Mouse (Mus musculus) kidney, embryonic 15.5 days (tissue): ENCODE measurements at regions not wholly inside any gene's neighbourhood (a gene's known extent, or its start where the extent isn't known, plus 50 kb on each side); places are given as distances from the start of the nearest gene placed in this dataset.

Source experiments
- ATAC-seq: fragments of 200-750 bp; cut with Nextera tagmentation; replicated peaks from 2 replicates; pipeline ENCODE4 v1.8.0; 2017; ENCODE audit warnings: moderate TSS enrichment; ENCODE audit not compliant: low FRiP score
- H3K27ac ChIP-seq: fragments of 300-500 bp; sonication (generic); 2 replicates; pipeline ENCODE4 v1.5.1; 2015; ENCODE audit warnings: mild to moderate bottlenecking, inconsistent platforms
- H3K27me3 ChIP-seq: fragments of 300-500 bp; sonication (generic); 2 replicates; pipeline ENCODE4 v1.6.1; 2015; ENCODE audit warnings: inconsistent platforms
- H3K36me3 ChIP-seq: fragments of 300-500 bp; sonication (generic); 2 replicates; pipeline ENCODE4 v1.6.1; 2015; ENCODE audit warnings: inconsistent platforms
- H3K4me1 ChIP-seq: fragments of 300-500 bp; sonication (generic); 2 replicates; pipeline ENCODE4 v1.6.1; 2015; ENCODE audit warnings: inconsistent platforms
- H3K4me2 ChIP-seq: fragments of 300-500 bp; sonication (generic); 2 replicates; pipeline ENCODE4 v1.6.1; 2015; ENCODE audit warnings: moderate library complexity, mild to moderate bottlenecking, inconsistent platforms
- H3K4me3 ChIP-seq: fragments of 300-500 bp; sonication (generic); replicated peaks from 2 replicates; pipeline ENCODE4 v1.5.1; 2015; ENCODE audit warnings: mild to moderate bottlenecking, inconsistent platforms
- H3K9ac ChIP-seq: fragments of 300-500 bp; sonication (generic); 2 replicates; pipeline ENCODE4 v1.6.1; 2015; ENCODE audit warnings: mild to moderate bottlenecking, inconsistent platforms
- H3K9me3 ChIP-seq: fragments of 300-500 bp; sonication (generic); replicated peaks from 2 replicates; pipeline ENCODE4 v1.6.1; 2016; ENCODE audit warnings: inconsistent platforms
- WGBS: fragments of 180-500 bp; shearing (Covaris S2); methylation state at CpG from one replicate; pipeline ENCODE4 v1.1.7; 2015; ENCODE audit warnings: mixed read lengths; 5-methylcytosine and 5-hydroxymethylcytosine counted together

- no peak for ATAC-seq
- Histone ChIP-seq H3K27me3 (no peaks in the 10 kb centered on the region), H3K4me1 (no peaks in the 10 kb centered on the region), H3K9ac (no peak overlapping the region), H3K9me3 (no peaks in the 10 kb centered on the region), H3K4me3 (no peak overlapping the region), H3K36me3 (no peaks in the 10 kb centered on the region), H3K4me2 (no peak overlapping the region), H3K27ac (no peak overlapping the region)
- WGBS = 43% methylated on average over 6 of the region's 6 CpGs
These were observed 283.5 kb upstream of the Emcn start for GRCm38 (mm10) chr3:137057225-137057910.

- WGBS = 81% methylated on average over 4 of the region's 4 CpGs
- no peaks in the 10 kb centered on the region for H3K4me1 ChIP-seq
- ATAC-seq = no peak
These were observed 283.0 kb upstream of the Emcn start for GRCm38 (mm10) chr3:137057911-137058260.

GRCm38 (mm10) chr3:137062067-137062466 is 278.8 kb upstream of the Emcn start:
- Histone ChIP-seq H3K4me1 (no peaks in the 10 kb centered on the region), H3K9me3 (no peaks in the 10 kb centered on the region), H3K27ac (no peak overlapping the region), H3K4me2 (no peak overlapping the region), H3K36me3 (no peaks in the 10 kb centered on the region), H3K27me3 (no peaks in the 10 kb centered on the region), H3K4me3 (no peak overlapping the region), H3K9ac (no peak overlapping the region)
- 84% methylated on average over 2 of the region's 2 CpGs for WGBS
- ATAC-seq = no peak

More at GRCm38 (mm10) chr3:137057911-137058260, 283.0 kb upstream of the Emcn start:
- Histone ChIP-seq H3K9ac (no peak overlapping the region), H3K36me3 (no peaks in the 10 kb centered on the region), H3K27me3 (no peaks in the 10 kb centered on the region), H3K27ac (no peak overlapping the region), H3K9me3 (no peaks in the 10 kb centered on the region), H3K4me3 (no peak overlapping the region), H3K4me2 (no peak overlapping the region)

- 82% methylated on average over 1 of the region's 1 CpGs for WGBS
- Histone ChIP-seq H3K9me3 (no peaks in the 10 kb centered on the region), H3K27me3 (no peaks in the 10 kb centered on the region), H3K27ac (no peak overlapping the region), H3K36me3 (no peaks in the 10 kb centered on the region), H3K9ac (no peak overlapping the region), H3K4me1 (no peaks in the 10 kb centered on the region), H3K4me3 (no peak overlapping the region), H3K4me2 (no peak overlapping the region)
- no peak for ATAC-seq
These were observed 273.5 kb upstream of the Emcn start for GRCm38 (mm10) chr3:137067336-137067735.

- WGBS = 90% methylated on average over 3 of the region's 3 CpGs
- ATAC-seq = no peak
- no peaks in the 10 kb centered on the region for H3K36me3 ChIP-seq
- H3K27ac ChIP-seq = no peak overlapping the region
- H3K4me1 ChIP-seq = no peaks in the 10 kb centered on the region
- H3K9ac ChIP-seq = no peak overlapping the region
- no peaks in the 10 kb centered on the region for H3K27me3 ChIP-seq
- no peaks in the 10 kb centered on the region for H3K9me3 ChIP-seq
- H3K4me3 ChIP-seq = no peak overlapping the region
- no peak overlapping the region for H3K4me2 ChIP-seq
These were observed 271.5 kb upstream of the Emcn start for GRCm38 (mm10) chr3:137069334-137069733.

- WGBS = 83% methylated on average over 13 of the region's 13 CpGs
- Histone ChIP-seq H3K36me3 (no peaks in the 10 kb centered on the region), H3K9me3 (no peaks in the 10 kb centered on the region), H3K4me3 (no peak overlapping the region), H3K9ac (no peak overlapping the region), H3K27me3 (no peaks in the 10 kb centered on the region), H3K27ac (no peak overlapping the region), H3K4me1 (no peaks in the 10 kb centered on the region), H3K4me2 (no peak overlapping the region)
- ATAC-seq = no peak
These were observed 262.9 kb upstream of the Emcn start for GRCm38 (mm10) chr3:137077718-137078599.

GRCm38 (mm10) chr3:137078600-137078975 is 262.3 kb upstream of the Emcn start:
- Histone ChIP-seq H3K36me3 (no peaks in the 10 kb centered on the region), H3K27ac (no peak overlapping the region), H3K4me1 (no peaks in the 10 kb centered on the region), H3K9ac (no peak overlapping the region), H3K4me2 (no peak overlapping the region), H3K27me3 (no peaks in the 10 kb centered on the region), H3K9me3 (no peaks in the 10 kb centered on the region), H3K4me3 (no peak overlapping the region)
- no peak for ATAC-seq
- 85% methylated on average over 3 of the region's 3 CpGs for WGBS

- H3K4me3 ChIP-seq = no peak overlapping the region
- ATAC-seq = no peak
- WGBS = 77% methylated on average over 8 of the region's 8 CpGs
- no peak overlapping the region for H3K4me2 ChIP-seq
- H3K36me3 ChIP-seq = no peaks in the 10 kb centered on the region
- no peaks in the 10 kb centered on the region for H3K9me3 ChIP-seq
- H3K9ac ChIP-seq = no peak overlapping the region
- H3K4me1 ChIP-seq = no peaks in the 10 kb centered on the region
- no peaks in the 10 kb centered on the region for H3K27me3 ChIP-seq
- H3K27ac ChIP-seq = no peak overlapping the region
These were observed 254.0 kb upstream of the Emcn start for GRCm38 (mm10) chr3:137086896-137087295.

GRCm38 (mm10) chr3:137100627-137101404 is 240.1 kb upstream of the Emcn start:
- H3K27me3 ChIP-seq = no peaks in the 10 kb centered on the region
- no peak overlapping the region for H3K4me2 ChIP-seq
- ATAC-seq = no peak

GRCm38 (mm10) chr3:137105930-137106329 is 234.9 kb upstream of the Emcn start:
- H3K9ac ChIP-seq = no peak overlapping the region
- H3K27ac ChIP-seq = no peak overlapping the region
- H3K4me2 ChIP-seq = no peak overlapping the region
- H3K27me3 ChIP-seq = no peaks in the 10 kb centered on the region
- 89% methylated on average over 1 of the region's 1 CpGs for WGBS
- H3K4me3 ChIP-seq = no peak overlapping the region
- no peaks in the 10 kb centered on the region for H3K36me3 ChIP-seq
- H3K9me3 ChIP-seq = no peaks in the 10 kb centered on the region
- no peak for ATAC-seq
- no peaks in the 10 kb centered on the region for H3K4me1 ChIP-seq

More at GRCm38 (mm10) chr3:137100627-137101404, 240.1 kb upstream of the Emcn start:
- Histone ChIP-seq H3K36me3 (no peaks in the 10 kb centered on the region), H3K9ac (no peak overlapping the region), H3K27ac (no peak overlapping the region), H3K4me3 (no peak overlapping the region), H3K4me1 (no peaks in the 10 kb centered on the region), H3K9me3 (no peaks in the 10 kb centered on the region)
- 57% methylated on average over 4 of the region's 4 CpGs for WGBS

- Histone ChIP-seq H3K4me3 (no peak overlapping the region), H3K4me1 (no peaks in the 10 kb centered on the region), H3K36me3 (no peaks in the 10 kb centered on the region), H3K9ac (no peak overlapping the region), H3K27ac (no peak overlapping the region), H3K9me3 (no peaks in the 10 kb centered on the region), H3K27me3 (no peaks in the 10 kb centered on the region), H3K4me2 (no peak overlapping the region)
- ATAC-seq = no peak
- WGBS = 91% methylated on average over 2 of the region's 2 CpGs
These were observed 232.7 kb upstream of the Emcn start for GRCm38 (mm10) chr3:137108197-137108596.

- Histone ChIP-seq H3K9ac (no peak overlapping the region), H3K27me3 (no peaks in the 10 kb centered on the region), H3K9me3 (no peaks in the 10 kb centered on the region), H3K4me3 (no peak overlapping the region), H3K27ac (no peak overlapping the region), H3K36me3 (no peaks in the 10 kb centered on the region), H3K4me2 (no peak overlapping the region), H3K4me1 (no peaks in the 10 kb centered on the region)
- WGBS = 87% methylated on average over 9 of the region's 9 CpGs
- no peak for ATAC-seq
These were observed 231.1 kb upstream of the Emcn start for GRCm38 (mm10) chr3:137109786-137110185.
